Mouse (Mus musculus) neural tube, embryonic 14.5 days (tissue): ENCODE measurements around the gene Nufip1. TPM values are rescaled to one million over a fixed set of nuclear protein-coding genes. Genes with fewer than 3 reads are reported as not detected.
A peak's percentile ranks its signal among the peaks of the same experiment; 100 is the strongest.
"Not testable (repeated sequence)": the region's sequence is repeated elsewhere in the genome, so short reads cannot be mapped to it uniquely, and the experiment has no call there.

Experiments
- ATAC-seq: fragments of 200-750 bp; cut with Nextera tagmentation; 2 replicates; pipeline ENCODE4 v1.8.0; 2017; ENCODE audit warnings: low read depth, mild to moderate bottlenecking, moderate TSS enrichment, moderate library complexity
- H3K27ac ChIP-seq: fragments of 300-500 bp; sonication (generic); 2 replicates; pipeline ENCODE4 v1.5.1; 2014; ENCODE audit warnings: low read depth, mild to moderate bottlenecking, control low read depth, low read length, moderate library complexity, mixed read lengths
- H3K27me3 ChIP-seq: fragments of 300-500 bp; sonication (generic); 2 replicates; pipeline ENCODE4 v1.6.1; 2014; ENCODE audit warnings: low read length; ENCODE audit not compliant: control insufficient read depth, insufficient read depth
- H3K36me3 ChIP-seq: fragments of 300-500 bp; sonication (generic); 2 replicates; pipeline ENCODE4 v1.6.1; 2014; ENCODE audit warnings: low read length, mixed read lengths; ENCODE audit not compliant: control insufficient read depth, insufficient read depth
- H3K4me1 ChIP-seq: fragments of 300-500 bp; sonication (generic); 2 replicates; pipeline ENCODE4 v1.6.1; 2014; ENCODE audit warnings: low read length; ENCODE audit not compliant: control insufficient read depth, insufficient read depth
- H3K4me2 ChIP-seq: fragments of 300-500 bp; sonication (generic); 2 replicates; pipeline ENCODE4 v1.6.1; 2014; ENCODE audit warnings: mild to moderate bottlenecking, low read depth, low read length, control low read depth
- H3K4me3 ChIP-seq: fragments of 300-500 bp; sonication (generic); 2 replicates; pipeline ENCODE4 v1.5.1; 2014; ENCODE audit warnings: low read depth, low read length, control low read depth, mixed read lengths
- H3K9ac ChIP-seq: fragments of 300-500 bp; sonication (generic); replicated peaks from 2 replicates; pipeline ENCODE4 v1.6.1; 2014; ENCODE audit warnings: low read depth, mild to moderate bottlenecking, control low read depth, low read length, mixed read lengths
- H3K9me3 ChIP-seq: fragments of 300-500 bp; sonication (generic); 2 replicates; pipeline ENCODE4 v1.6.1; 2016; ENCODE audit warnings: low read length; ENCODE audit not compliant: control insufficient read depth
- WGBS: fragments of 180-500 bp; shearing (Covaris S2); extraction: QIAGEN DNeasy Blood & Tissue Kit; methylation state at CpG from one replicate; pipeline ENCODE4 v1.1.7; 2014; 5-methylcytosine and 5-hydroxymethylcytosine counted together
- polyA plus RNA-seq: library from polyadenylated mRNA; unstranded; fragments of >200 nt; fragmentation: Nextera tagmentation; extraction: Ambion mirVana; gene quantifications from 2 replicates; pipeline ENCODE4 v1.2.1, GENCODE M21; 2014

Gene Nufip1
- polyA plus RNA-seq, 1 experiment from 2014 or later: 13.4 TPM

DNA sequence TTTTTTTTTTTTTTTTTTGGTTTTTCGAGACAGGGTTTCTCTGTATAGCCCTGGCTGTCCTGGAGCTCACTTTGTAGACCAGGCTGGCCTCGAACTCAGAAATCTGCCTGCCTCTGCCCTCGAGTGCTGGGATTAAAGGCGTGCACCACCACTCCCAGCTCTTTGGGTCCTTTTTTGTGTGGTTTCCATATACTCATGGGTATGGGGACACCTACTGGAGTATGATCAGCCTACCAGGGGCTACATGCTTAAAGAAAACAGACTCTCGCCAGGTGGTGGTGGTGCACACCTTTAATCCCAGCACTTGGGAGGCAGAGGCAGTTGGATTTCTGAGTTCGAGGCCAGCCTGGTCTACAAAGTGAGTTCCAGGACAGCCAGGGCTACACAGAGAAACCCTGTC lies 49.9 kb downstream of the Nufip1 start:
- not testable (repeated sequence) for H3K36me3 ChIP-seq, H3K4me3 ChIP-seq, H3K27me3 ChIP-seq, H3K9ac ChIP-seq, H3K4me2 ChIP-seq, H3K27ac ChIP-seq, ATAC-seq, H3K4me1 ChIP-seq, H3K9me3 ChIP-seq
- 94% methylated on average over 5 of the region's 6 CpGs for WGBS

DNA sequence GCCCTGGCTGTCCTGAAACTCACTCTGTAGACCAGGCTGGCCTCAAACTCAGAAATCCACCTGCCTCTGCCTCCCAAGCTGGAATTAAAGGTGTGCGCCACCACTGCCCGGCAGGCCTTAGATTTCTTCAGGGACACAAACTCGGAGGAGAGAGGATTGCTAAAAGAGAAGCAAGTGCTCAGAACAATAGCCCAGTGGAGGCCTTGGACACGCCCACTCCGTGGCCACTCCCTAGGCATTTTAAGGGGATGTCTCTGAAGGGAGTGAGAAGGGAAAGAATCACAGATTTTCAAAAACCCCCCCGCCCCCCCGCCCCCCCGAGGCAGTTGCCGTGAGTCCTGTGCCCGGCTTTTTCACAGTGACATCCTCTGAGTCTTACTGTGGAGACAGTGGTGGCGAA lies 53.5 kb downstream of the Nufip1 start:
- Histone ChIP-seq H3K4me1 (no peaks in the 10 kb centered on the region), H3K4me3 (no peak overlapping the region), H3K27ac (no peak overlapping the region), H3K9me3 (no peaks in the 10 kb centered on the region), H3K27me3 (no peaks in the 10 kb centered on the region), H3K9ac (no peak overlapping the region), H3K36me3 (no peaks in the 10 kb centered on the region), H3K4me2 (no peak overlapping the region)
- ATAC-seq: no peak
- 26% methylated on average over 11 of the region's 11 CpGs for WGBS

DNA sequence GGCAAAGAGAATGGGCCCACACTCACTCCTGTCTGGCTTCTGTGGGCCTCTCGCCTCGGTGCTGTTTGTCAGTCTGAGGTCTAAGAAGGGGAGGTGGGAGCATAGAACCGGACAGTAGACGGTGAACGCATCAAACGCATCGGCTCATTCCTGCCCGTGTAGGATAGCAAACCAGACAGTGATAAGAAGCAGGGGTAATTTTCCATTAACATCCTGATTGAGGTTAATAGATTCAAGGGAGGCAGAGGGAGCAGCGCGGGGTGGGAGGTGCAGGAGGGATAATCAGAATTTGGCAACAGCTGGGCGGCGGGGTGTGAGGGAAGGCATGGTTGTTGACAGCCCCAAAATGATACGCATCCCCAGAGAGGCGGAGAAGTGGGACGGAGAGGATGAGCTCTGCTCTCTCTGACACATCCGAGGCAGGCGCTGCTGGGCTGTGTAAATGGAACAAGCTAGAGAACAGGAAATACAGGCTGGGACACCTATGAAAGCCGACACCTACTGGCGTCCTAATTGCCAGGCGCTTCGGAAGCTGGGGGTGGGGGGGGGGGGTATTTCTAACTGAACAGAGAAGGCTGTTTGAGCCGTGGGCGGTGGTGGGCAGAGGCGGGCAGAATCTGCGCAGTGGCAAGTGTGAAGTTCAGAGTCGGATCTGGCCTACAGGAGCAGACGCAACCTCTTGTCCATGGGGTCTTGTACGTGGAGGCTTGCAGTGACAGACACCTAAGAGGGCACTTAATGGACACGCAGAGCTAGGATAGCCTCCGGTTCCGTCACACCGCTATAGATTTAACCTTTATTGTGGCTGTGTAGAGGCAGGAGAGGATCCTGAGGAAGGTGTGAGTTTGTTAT lies 54.4 kb downstream of the Nufip1 start:
- H3K9me3 ChIP-seq: no peaks in the 10 kb centered on the region
- H3K4me3 ChIP-seq: no peak overlapping the region
- 27% methylated on average over 32 of the region's 32 CpGs for WGBS
- H3K4me1 ChIP-seq: no peaks in the 10 kb centered on the region
- H3K9ac ChIP-seq: no peak overlapping the region
- peak overlapping the region; percentile 28; the same call in 1 of the 2 replicates for H3K4me2 ChIP-seq
- no peak overlapping the region for H3K27ac ChIP-seq
- no peaks in the 10 kb centered on the region for H3K36me3 ChIP-seq
- H3K27me3 ChIP-seq: no peaks in the 10 kb centered on the region
- ATAC-seq: peak; percentile 56; the same call in 1 of the 2 replicates

DNA sequence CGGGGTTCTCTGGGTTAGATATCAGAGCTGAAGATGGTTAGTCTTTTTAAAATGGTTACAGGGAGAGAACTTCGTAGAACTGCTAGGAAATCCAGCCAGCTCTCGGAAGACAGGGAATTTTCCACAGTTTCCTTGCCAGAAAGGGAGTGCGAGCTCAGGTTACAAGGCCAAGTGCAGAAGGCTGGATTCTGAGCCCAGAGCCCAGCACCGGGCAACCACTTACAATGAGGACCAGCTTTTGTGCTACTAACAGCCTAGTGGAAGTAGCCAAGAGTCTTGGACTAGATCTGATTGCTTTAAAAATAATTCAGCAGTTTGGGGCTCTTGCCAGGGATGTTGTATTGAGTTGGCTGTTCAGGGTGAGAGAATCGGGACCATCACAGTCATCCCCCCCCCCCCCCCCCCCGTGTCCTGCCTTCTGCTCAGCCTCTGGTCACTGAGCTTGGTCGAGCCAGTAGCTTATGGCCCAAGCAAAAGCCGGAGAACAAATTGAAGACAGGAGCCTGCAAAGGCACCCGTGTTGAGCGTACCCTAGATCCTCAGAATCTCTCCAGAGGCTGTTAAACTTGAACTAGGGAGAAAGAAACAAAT lies 59.3 kb downstream of the Nufip1 start:
- peak; percentile 49 for ATAC-seq
- H3K27ac ChIP-seq: no peak overlapping the region
- WGBS: 71% methylated on average over 11 of the region's 11 CpGs
- H3K9me3 ChIP-seq: no peaks in the 10 kb centered on the region
- H3K4me3 ChIP-seq: no peak overlapping the region
- H3K27me3 ChIP-seq: no peaks in the 10 kb centered on the region
- no peak overlapping the region for H3K4me2 ChIP-seq
- no peaks in the 10 kb centered on the region for H3K4me1 ChIP-seq
- H3K36me3 ChIP-seq: no peaks in the 10 kb centered on the region
- no peak overlapping the region for H3K9ac ChIP-seq

DNA sequence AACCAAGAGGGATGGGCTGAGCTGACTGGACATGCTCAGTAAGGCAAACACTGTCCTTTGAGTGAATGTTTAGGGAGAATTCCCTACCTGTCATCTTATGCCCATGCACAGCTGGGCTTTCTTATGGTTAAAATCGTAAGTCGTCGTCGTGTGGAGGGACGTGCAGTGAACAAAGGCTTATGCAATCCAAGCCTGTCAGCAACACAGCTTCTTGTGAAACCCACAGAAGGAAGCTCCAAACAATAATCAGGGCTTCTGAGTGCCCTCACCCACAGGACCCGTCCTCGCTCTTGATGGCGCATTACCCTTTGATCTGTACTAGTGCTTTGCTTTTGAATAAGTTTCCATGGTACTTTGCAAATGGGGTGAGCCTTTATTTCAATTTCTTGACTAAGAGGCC lies 60.6 kb downstream of the Nufip1 start:
- Histone ChIP-seq H3K4me1 (no peaks in the 10 kb centered on the region), H3K9ac (no peak overlapping the region), H3K4me2 (no peak overlapping the region), H3K4me3 (no peak overlapping the region), H3K27ac (no peak overlapping the region), H3K9me3 (no peaks in the 10 kb centered on the region), H3K36me3 (no peaks in the 10 kb centered on the region), H3K27me3 (no peaks in the 10 kb centered on the region)
- no peak for ATAC-seq
- 76% methylated on average over 8 of the region's 8 CpGs for WGBS

DNA sequence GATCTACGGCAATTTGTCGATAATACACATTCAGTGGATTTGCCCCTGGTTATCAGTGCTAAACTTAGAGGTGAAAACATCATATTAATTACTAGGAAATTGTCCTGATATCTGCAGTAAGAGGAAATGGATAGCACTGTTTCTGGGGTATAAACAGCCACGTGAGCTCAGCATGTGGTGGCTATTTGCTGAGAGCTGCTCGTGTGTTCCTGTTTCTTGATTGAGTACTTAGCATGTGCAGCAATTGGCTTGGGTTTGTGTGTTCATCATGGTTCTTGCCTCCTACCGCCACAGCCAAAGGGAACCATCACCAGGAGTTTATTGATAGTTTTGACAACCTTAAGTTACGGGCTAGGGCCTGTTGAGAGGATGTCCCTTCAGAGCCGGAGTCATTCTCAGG lies 63.6 kb downstream of the Nufip1 start:
- Histone ChIP-seq H3K27ac (no peak overlapping the region), H3K36me3 (no peaks in the 10 kb centered on the region), H3K4me2 (no peak overlapping the region), H3K4me1 (no peaks in the 10 kb centered on the region), H3K4me3 (no peak overlapping the region), H3K9ac (no peak overlapping the region), H3K9me3 (no peaks in the 10 kb centered on the region), H3K27me3 (no peaks in the 10 kb centered on the region)
- 76% methylated on average over 7 of the region's 7 CpGs for WGBS
- ATAC-seq: no peak

DNA sequence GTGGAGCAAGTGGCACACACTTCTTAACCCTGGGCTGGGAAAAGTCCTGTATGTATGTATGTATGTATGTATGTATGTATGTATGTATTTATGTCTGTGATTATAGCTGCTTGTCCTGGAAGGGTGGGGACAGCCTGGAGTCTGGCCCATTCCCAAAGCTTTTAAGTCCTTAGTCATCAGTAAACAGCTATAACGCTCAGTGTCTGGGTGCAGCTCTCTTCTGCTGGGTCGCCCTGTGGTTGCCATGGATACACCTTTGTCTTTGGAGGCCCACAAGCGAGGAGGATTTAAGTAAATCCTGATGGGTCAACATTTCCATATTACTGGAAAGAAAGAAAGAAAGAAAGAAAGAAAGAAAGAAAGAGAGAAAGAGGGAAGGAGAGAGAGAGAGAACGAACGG lies 65.1 kb downstream of the Nufip1 start:
- H3K4me1 ChIP-seq: no peaks in the 10 kb centered on the region
- no peaks in the 10 kb centered on the region for H3K9me3 ChIP-seq
- no peak overlapping the region for H3K4me3 ChIP-seq
- no peak overlapping the region for H3K9ac ChIP-seq
- no peaks in the 10 kb centered on the region for H3K36me3 ChIP-seq
- no peaks in the 10 kb centered on the region for H3K27me3 ChIP-seq
- ATAC-seq: no peak
- H3K4me2 ChIP-seq: no peak overlapping the region
- no peak overlapping the region for H3K27ac ChIP-seq
- 14% methylated on average over 5 of the region's 5 CpGs for WGBS

DNA sequence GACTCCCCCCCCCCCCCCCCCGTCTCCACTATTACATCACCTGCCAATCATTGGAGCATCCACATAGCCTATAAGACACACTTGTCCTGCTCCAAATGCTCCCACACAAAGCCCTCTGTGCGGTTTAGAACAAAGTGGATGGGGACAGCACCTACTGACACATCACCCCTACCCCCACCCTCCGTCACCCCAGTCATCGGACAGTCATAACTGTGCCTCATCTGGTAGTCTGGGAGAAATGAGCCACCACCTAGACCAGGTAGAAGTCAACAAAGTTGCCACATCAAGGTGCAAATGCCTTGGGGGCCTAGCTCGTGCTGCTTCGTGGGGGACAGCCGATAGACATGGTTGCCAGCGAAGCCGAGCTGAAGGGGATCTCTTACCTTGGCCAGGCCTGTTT lies 66.5 kb downstream of the Nufip1 start:
- Histone ChIP-seq H3K9ac (no peak overlapping the region), H3K27ac (no peak overlapping the region), H3K27me3 (no peaks in the 10 kb centered on the region), H3K36me3 (no peaks in the 10 kb centered on the region), H3K4me3 (no peak overlapping the region), H3K4me1 (no peaks in the 10 kb centered on the region), H3K4me2 (no peak overlapping the region), H3K9me3 (no peaks in the 10 kb centered on the region)
- 99% methylated on average over 9 of the region's 9 CpGs for WGBS
- no peak for ATAC-seq

DNA sequence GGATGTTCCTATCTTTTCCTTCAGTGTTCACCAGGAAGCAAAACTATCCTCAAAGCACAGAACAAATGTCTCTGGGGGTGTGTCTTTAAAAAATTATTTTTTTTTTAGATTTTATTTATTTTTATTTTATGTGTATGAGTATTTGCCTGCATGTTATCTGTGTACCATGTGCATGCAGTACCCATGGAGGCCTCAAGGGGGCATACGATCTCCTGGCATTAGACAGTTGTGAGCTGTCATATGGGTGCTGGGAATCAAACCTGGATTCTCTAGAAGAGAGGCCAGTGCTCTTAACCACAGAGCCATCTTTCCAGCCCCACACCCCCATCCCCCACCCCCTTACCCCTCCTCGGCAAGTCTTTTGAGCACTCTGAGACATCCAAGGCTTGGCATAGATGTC lies 67.8 kb downstream of the Nufip1 start:
- H3K9me3 ChIP-seq: no peaks in the 10 kb centered on the region
- 84% methylated on average over 2 of the region's 2 CpGs for WGBS
- no peak for ATAC-seq
- no peak overlapping the region for H3K27ac ChIP-seq
- no peak overlapping the region for H3K9ac ChIP-seq
- no peaks in the 10 kb centered on the region for H3K36me3 ChIP-seq
- no peak overlapping the region for H3K4me3 ChIP-seq
- H3K4me2 ChIP-seq: no peak overlapping the region
- no peaks in the 10 kb centered on the region for H3K4me1 ChIP-seq
- no peaks in the 10 kb centered on the region for H3K27me3 ChIP-seq
